Mouse (Mus musculus): Measurements from ENCODE around the gene Cacul1.

DNA sequence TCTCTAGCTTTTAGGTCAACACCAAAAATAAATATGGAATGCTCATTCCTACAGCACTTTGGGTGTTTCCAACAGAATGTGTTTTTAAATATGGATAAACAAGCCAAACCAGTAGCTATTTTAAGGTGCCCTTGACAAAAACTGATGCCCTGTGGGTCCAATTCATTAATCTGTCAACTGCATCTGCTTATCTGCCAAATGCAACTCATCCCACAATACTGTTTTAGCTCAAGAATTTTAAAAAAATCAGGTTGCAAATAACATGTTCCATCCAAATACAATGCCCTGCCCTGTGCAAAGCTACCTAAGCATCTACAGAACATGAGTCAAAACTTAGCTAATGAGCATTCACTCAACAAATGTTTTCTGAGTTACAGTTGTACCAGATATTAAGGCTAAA lies 20.3 kb downstream of the Cacul1 start:
- TF ChIP-seq CTCF (IDR thresholded peaks at IDR 0.05; ENCODE audit: low read depth) (no peak), EP300 (IDR thresholded peaks at IDR 0.05; ENCODE audit: low read depth) (no peak)

Measured in heart, postnatal 0 days (tissue).